Mouse (Mus musculus): Measurements from ENCODE around the gene Tmcc2.

Tmcc2 gene

DNA sequence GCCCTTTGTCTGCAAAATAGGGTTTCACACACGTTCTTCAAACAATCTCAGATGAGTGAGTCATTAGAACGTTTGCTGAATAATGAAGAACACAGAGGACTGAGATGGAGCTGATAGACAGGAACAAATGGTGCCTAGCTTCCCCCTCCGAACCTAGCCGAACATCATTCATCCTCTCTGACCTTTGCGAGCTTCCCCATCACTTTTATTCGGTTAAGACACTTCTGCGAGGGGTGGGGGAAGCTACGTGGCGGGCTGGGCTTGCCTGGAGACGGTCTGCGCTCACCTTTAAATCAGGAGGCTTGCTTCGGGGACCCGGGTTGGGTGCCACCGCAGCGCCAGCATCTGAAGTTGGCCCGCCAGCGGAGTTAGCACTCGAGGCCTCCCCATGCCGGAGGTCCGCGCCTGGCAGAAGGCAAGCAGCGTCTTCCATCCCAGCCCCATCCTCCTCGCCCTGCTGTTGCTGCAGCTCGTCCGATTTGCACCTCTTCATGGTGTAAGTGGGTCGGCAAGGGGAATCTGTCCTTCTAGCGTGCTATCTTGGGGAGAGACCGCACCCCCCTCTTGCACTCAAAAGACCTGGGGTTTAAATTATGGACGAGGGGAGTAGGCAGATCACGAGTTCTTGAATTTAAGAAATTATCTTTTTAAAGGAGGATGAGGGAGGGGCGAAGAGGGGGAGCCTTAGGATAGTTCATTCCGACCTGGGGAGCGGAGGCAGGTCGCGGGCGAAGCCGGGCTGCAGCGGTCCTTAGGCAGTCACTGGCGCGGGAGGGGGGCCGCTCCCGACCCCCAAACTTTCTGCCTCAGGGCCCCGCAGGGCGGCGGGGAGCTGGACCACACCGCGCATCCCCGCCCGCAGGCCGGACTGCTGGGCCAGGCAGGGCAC, at the start of gene Tmcc2:
Gene Tmcc2 (minus strand): TSS at position 591 of the 889 bp plus-strand sequence.
- DNase-seq = peak; percentile 54

DNA sequence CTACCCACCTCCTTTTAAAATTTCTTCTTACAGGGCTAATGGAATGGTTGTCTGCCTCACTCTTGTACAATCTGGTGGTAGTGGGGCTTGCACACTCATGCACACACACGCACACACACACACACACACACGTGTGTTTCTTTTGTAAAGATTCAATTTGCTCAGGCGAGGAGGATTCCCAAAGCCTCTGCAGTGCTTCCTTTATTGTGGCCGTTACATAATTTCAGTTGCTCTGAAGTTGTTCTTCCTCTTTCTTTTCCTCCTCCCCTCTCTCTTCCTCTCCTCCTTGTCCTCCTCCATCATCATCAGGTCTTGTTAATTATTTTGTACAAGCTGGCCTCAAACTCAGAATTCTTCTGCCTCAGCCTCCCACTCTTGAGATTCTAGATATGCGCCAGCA, 46.3 kb upstream of the Tmcc2 start:
- DNase-seq = no peak

DNA sequence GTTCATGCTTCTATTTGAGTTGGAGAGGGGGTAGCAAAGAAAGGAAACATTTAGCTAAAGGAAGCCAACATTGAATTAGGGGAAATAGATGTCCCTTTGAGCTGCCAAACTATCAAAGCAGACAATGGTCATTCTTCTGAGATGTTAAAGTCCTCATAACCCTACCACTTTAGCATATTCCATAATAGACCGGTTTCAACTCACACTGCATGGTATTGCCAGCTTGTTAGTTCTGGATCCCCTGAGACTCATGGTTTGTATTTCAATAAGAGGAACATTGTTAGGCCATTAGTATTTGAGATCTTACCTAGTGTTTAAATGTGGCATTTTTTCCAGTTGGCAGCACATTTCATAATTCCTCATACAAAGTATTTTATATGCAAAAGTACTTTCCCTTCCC, 45.9 kb upstream of the Tmcc2 start:
- DNase-seq = no peak

DNA sequence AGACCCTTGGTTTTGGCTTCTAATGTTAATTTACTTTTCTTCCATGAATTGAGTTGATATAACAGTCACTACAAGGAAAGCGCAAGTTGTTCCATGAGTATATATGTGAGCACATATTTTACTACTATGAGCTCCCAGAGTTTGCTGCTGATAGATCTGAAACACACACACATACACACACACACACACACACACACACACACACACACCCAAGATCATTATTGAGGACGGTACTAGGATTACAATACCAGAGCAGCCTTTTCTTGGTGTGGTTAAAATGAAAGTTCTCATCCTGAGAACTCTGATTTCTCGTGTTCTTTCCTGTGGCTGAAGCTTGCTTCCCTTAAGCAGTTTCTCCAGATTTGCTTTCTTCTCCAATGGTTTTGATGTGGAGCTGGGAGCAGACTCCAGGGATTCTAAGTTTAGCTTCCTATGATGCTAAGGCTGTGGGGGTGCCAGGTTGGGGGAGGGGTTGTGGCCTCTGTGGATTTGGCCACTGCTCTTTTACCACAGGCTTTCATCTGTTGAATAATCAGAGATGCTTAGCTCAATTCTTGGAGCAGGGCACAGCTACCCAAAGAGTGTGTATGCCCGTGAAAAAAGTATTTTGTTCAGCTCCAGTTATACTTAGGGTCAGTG, 45.4 kb upstream of the Tmcc2 start:
- no peak for DNase-seq

DNA sequence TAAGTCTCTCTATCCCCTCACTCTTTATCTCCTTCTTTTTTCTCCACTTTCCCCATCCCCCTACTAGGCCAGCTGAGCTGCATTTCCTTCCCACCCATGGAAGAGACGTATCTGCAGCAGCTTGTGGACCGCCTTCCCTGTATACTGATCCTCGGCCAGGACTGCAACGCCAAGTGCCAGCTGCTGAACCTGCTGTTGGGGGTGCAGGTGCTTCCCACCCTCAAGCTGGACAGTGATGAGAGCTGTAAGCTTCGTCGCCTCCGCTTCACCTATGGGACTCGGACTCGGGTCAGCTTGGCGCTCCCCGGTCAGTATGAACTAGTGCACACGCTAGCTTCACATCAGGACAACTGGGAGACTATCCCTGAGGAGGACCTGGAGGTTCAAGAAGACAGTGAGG, 43.0 kb upstream of the Tmcc2 start:
- no peak for DNase-seq

DNA sequence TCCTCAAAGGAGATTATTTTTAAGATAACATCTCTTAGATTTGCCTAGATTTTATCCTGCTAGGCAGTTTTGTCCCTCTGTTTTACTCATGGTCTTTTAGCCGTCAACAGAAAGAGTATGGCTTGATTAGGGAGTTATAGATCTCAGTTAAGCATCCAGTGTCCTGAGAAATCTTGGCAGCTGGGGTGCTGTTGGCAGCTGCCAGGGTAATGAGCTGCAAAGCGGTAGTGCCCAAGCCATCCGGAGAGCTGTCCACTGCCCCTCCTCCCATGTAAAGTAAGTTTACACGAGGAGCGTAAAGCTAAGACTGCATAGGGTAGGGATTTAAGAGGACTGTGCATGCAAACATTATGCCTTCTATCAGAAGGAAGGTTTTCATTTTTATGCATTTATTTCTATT, 42.3 kb upstream of the Tmcc2 start:
- no peak for DNase-seq

DNA sequence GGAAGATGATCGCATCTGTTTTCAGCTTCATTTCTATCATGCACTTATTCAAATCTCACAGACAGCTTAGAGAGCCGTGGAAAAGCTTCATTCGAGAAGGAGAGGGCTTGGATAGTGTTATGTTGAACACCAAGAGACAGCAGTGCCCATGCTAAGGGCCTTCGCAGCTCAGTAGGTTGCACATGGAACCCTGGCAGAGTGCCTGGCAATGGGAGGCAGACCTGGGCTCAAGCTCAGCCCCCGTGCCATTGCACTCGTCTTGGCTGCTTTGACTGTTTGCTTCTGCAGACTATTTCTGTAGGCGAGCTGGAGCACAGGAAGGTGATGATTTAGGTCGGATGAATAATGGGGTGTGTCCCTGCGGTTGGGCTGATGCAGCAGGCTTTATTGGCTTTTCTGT, 40.6 kb upstream of the Tmcc2 start:
- no peak for DNase-seq

DNA sequence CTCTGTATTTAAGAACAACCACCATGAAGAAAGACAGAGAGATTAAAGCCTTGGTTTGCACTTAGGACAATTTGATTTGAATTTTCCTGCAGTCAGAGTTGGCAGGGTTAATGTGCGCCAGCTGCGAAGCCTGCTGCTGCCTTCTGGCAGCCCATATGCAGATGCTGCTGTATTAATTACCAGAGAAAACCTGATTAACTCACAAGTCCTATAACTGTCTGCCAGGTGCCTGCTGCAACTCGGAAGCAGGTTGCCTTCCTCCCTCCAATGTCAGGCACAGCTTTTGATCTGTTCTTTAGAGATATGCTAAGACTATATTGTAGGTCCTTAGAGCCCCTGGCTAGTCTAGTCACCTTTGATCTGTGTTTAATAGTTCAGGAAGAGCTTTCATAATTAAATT, 39.7 kb upstream of the Tmcc2 start:
- no peak for DNase-seq

DNA sequence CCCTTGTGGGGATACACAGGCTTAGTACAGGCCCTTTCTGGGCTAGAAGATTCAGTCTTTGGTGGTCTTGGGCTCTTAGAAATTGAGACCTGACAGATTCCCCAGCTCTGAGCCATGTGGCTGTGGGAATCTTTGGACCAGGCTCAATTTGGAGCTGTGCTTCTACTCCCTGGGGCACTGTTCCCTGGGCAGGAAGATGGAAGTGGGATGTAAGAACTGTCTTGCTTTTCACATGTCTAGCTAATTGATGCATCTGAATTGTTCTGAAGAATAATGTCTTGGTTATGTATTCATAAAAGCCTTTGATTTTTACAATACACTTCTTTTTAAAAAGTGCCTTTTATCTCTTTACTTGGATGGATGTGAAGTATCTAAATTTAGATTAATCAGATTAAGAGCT, 34.5 kb upstream of the Tmcc2 start:
- no peak for DNase-seq

DNA sequence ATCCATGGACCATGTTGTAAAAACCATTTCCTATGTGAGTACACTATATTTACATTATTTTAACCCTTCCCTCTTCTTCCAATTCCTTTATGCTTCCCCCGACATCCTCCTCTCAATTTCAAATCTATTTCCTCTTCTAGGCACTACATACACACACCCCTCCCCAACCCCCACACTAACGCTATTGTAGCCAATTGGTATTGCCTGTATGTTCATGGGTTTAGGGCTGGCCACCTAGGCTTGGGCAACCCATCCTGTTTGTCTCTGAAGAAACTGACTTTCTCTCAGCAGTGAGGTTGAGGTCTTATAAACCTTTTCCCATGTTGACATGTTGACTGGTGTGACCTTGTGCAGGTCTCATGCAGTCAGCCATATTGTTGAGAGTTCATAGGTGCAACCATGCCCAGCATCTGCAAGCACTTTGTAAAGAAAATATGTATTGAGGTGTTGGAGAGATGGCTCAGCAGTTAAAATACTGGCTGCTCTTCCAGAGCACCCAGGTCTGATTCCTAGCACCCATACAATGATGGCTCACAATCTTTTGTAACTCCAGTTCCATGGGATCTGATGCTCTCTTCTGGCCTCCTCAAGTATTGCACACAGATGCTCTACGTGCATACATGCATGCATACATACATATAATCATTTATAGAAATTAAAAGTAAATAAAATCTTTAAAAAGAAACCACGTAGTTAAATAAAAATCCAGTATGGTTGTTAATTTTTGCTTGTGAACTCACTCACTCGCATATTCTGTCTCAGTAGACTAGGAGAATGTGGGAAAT, 32.0 kb upstream of the Tmcc2 start:
- DNase-seq = no peak

DNA sequence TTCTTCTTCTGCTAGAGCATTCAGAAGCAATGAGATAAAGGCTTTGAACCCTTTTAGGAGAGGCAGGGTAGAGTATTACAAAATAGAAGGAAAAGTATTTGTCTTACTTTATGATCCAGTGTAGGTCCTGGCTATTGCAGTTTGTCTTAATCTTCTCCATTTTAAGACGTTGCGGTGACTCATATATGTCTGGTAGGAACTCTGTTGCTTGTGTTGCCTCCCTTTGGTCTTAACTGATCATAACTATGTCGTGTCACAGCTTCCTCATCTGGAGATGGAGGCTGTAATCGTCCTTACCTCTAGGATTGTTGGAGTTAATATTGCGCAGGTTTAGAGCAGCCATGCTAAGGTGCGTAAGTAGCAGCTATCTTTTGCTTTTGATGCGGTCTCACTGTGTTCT, 29.6 kb upstream of the Tmcc2 start:
- no peak for DNase-seq

DNA sequence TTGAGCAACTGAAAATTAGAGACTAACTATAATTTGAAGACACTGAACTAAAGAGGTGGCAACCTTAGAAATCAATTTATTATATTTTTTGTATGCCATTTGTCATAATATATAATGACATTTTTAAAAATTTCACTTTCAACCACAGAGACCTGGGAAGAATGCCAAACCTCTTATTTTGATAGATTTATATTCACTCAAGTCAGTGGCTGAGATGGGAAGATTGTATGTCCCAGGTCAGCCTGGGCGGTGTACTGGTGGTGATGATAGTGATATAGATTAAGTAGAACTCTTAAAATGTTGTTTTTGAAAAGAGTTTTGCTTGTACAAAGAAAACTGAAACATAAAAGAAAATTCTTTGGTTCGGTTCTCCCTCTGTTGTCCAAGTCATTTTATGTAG, 29.1 kb upstream of the Tmcc2 start:
- no peak for DNase-seq

DNA sequence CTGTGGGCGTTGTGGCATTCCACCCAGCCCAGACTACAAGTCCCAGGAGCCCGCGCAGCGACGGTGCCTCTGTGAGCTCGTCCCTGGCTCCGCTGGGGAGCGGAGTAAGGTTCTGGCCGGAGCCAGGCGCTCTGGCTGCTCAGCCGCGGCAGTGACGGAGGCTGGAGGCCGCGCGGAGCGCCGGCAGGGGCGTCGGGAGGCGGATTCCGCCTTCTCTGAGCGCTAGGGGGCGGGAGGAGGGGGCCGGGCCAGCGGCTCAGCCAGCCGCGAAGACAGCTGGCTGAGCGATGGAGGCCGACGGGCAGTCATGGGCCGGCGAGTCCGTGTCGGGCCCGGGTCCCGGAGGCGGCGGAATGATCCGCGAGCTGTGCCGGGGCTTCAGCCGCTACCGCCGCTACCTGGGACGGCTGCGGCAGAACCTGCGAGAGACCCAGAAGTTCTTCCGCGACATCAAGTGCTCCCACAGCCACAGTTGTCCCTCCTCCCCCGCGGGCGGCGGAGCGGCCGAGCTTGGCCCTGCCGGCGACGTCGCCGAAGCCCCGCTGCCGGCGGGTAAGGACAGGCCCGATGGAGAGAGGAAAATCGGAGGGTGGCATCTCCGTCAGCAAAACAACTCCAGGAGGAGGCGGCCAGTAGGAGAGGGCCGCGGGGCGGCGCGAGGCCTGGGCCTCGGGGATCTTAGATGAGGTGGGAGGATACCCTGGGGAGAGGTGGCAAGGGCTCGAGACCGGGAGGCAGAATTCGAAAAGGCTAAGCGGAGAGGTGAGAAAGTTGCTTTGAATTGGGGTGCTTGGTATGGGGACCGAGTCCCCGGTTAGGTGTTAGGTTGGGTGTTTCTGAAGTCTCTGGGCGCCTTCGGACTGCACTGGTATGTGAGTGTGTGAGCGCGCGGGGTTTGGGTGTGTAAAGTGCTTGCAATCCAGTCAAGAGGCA, 26.5 kb upstream of the Tmcc2 start, which contains the start of gene Dstyk:
Gene Dstyk (plus strand): TSS at position 237 of the 933 bp plus-strand sequence.
- peak; percentile 89 for DNase-seq

DNA sequence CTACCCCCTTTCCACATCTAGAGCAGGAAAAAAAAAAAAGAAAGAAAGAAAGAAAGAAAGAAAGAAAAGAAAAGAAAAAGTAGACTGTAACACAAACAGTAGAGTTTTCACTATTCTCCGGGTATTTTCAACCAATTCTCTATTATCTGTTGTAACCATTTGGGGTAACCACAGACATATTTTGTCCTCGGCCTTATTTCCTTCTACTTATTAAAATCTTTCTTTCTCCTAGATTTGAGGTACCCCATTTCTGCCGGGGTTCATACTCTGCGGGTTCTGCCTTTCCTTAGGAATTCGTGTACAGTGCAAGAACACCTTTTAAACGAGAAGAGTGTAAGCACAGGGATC, 25.8 kb upstream of the Tmcc2 start:
- no peak for DNase-seq

DNA sequence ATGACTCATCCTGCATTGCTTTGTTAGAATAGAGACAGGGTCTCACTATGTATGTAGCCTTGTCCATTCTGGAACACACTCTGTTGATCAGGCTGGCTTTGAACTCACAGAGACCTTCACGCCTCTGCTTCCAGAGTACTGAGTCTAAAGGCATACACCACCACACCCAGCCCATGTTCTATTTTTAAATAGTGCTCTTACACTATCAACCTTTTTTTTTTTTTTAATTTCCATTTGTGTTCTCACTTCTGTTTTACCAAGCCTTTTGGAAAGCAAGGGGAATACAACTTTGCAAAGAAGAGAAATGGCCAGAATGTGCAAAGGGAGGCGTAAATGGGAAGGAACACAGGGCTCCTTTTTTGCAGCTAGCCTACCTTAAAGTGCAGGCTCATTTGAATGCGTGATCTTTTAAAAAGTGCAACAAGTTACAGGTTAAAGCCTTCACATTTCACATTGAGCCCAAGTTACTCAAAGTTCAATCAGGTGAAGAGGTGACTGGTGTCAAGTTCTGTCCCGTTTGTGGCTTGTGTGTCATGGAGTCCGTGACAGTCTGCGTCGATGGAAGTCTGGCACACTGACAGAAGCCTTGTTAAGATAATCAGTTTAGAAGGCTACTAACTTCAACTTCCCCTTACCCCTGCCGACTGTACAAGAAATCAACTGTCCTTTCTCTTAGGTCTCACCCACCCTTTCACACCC, 25.3 kb upstream of the Tmcc2 start:
- DNase-seq = no peak

DNA sequence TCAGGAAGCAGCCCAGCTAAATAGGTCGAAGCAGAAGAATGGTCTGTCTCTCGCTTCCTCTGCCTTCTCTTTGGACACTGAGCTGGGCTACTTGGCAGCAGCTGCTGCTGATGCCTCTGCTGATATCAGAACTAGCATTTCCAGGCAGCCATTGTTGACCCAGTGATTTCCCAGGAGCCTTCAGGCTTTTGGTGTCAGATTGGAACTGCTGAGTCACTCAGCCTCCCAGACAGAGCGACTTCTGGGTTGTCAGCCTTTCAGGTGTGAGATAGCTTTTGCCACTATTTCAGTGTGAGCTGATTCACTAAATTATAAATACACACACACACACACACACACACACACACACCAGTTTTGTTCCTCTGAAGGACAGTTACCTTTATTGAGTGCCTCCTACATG, 19.6 kb upstream of the Tmcc2 start:
- DNase-seq = no peak

DNA sequence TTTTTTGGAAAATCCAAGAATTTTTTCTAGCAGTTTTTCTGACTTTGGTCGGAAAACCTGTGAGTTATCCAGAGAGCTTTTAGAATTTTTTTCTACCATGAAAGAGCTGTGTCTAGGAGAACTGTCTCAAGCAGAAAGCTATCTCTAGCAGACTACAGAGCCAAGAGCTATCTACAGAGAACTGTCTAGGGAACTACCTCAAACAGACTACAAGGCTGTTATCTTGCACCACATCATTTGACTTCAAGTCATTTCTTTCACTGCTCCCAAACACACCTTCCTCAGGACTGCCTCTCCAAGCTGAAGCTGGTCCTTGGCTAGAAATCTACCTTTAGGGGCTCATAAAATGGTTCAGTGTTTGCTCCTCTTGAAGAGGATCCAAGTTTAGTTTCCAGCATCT, 10.8 kb upstream of the Tmcc2 start:
- DNase-seq = no peak

DNA sequence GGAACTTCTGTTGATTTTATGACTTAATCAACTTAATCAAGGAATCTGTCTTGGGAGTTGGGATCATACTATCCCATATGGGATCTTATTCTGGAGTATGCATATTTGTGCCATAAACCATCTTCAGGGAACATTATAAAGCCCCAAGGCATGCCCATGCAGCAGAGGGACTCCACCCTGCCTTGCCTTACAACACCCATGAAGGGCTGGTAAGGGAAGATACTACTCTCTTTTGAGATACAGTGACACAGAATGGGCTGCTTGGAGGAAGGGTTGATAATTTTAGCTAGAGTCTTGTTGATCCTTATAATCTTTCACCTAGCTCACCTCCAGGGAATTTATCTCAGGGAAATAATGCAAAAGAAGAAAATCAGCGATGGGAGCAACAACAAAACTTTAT, 9.5 kb upstream of the Tmcc2 start:
- DNase-seq = no peak

DNA sequence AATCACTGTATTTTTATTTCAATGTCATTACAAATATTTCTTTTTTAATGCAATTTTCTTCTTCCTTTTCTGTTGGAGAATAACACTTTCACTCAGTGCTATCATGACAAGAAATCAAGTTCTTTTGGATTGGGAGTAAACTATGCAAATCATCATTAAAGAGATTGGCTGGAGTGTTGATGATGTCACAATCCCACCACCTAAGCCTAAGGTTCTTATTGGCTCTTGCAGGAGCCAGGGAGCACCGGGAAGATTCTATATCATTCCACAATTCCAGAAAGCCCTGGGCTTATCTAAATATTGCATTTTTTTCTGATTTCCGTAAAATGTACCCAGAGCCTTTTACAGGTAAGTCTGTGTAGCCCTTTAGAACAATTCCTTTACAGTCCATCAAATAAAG, 5.6 kb upstream of the Tmcc2 start:
- no peak for DNase-seq

DNA sequence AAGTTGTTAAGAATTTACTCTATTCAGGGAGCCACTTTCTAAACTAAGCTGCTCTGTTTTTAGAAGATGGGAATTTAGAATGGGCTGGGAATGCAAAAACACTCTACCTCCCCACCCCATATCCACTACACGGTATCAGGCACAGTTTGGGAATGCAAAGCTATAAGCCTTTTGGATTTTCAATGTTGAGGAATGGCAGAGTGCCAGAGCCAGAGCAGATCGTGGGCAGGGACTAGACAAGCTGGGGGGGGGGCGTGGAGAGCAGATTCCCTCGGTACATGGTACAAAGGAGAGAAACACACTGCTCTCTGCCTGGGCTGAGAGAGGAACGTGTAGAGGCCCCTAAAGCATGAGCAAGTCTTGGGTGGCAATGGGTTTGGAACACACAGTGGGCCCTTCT, 1.8 kb upstream of the Tmcc2 start:
- no peak for DNase-seq

DNA sequence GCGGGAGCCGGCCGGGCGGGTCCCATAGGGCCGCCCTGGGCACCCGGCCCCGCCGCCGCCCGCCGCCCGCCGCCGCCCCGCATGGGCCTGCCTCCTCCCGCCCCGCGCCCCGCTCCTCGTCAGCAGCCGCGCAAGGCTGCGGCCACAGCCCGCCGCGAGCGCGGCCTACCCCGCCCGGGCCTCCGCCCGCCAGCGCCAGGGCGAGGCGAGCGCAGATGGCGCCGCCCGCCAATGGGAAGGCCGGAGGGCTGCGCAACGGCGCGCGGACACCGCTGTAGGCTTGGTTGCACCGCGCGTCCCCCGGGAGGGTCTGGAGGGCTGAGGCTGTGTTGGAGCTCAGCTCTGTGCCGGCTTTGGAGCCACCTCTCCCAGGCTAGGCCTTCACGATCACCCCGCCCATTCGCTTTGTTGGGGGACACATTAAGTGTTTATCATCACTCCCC, 520 bp upstream of the Tmcc2 start:
- peak; percentile 43 for DNase-seq

All from thymus, postnatal 4 days (tissue).